Mouse (Mus musculus): ENCODE results near the gene Gldc. TPM values are rescaled to one million over a fixed set of nuclear protein-coding genes. Genes with fewer than 3 reads are reported as not detected.
A peak's percentile ranks its signal among the peaks of the same experiment; 100 is the strongest.

The Gldc gene
- total RNA-seq, 2 experiments from 2014 or later = 36.3 to 40.0 TPM

DNA sequence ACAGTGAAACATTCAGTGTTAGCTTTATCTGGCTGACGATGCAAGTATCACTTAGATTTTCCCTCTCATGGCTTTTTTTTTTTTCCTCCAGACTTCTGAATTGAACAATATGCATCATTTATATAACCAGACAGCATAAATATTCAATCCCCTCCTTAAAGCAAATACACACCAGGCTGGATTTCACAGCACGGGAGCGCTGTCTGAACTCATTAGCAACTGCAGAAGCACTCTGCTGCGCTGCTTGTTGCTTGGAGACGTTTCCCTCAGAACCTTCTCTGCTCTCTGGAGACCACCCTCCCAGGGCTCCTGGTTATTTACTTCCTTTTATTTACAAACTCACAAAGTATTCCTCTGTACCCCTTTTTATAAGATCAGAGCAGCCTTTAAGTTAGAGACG is 66.1 kb downstream of the Gldc start:
- DNase-seq (ENCODE audit: low spot score in 2 of 2) = no peak

DNA sequence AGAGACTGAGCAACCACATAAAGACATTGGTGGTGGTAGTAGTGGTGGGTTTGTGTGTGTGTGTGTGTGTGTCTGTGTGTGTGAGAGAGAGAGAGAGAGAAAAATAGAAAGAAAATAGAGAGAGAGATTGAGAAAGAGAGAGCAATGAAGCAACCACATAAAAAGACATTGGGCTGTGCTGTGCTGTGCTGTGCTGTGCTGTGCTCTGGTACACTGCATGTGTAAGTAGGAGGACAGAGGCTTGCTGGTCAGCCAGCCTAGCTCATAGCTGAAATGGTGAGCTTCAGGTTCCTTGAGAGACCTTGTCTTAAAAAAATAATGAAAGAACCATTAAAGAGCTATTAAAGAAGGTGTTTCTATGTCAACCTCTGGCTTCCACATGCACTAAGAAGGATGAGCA is 66.6 kb downstream of the Gldc start:
- DNase-seq (ENCODE audit: low spot score in 2 of 2) = no peak

DNA sequence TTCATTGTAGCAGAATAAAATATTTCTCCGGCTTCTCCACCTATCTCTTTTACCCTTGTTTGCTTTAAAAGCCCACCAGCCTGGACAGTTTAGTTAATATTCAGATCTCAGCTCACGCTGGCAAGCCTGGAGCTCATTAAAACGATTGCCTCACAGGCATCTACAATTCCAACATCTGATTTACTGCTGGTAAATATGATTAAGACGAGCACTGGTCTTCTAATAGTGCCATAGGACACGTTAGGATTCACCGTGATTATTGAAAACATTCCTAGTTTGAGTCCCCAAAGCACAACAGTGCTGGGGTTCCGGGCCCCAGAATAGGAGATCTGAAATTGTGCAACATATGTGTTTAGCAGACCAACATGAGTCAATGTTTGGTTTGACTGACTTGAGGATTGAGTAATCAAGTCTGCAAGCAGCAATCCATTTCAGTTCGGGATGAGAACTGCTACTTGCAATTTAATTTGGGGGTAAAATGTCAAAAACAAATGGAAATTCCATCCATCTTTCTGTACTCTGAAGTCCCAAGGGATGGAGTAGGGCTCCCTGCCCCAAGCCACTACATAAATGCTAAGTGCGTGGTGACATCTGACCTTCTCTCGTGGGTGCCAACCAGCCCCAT is 67.9 kb downstream of the Gldc start:
- DNase-seq (ENCODE audit: low spot score in 2 of 2) = peak in 1 of 2 experiments; percentile 45

GRCm38 (mm10) chr19:30105045-30105842 is 70.0 kb downstream of the Gldc start:
- DNase-seq (ENCODE audit: low spot score in 2 of 2) = no peak

DNA sequence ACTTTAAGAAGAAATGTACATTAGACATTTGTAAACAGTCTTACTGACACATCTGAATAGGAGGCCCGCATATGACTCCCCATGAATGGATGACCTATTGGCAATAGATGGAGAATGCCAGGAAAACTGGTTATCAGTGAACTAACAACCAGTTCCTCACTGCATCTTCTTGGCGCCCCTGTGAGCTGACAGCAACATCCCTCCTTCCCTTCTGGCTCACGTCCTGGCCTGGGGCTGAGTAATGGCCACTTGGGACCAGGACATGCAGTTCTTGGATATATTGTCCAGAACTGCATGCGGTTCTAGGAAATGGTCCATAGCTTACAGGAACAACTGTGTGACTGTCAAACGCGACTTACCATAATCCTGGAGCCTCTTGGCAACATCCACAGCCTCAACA is 72.6 kb downstream of the Gldc start:
- no peak for DNase-seq (ENCODE audit: low spot score in 2 of 2)

DNA sequence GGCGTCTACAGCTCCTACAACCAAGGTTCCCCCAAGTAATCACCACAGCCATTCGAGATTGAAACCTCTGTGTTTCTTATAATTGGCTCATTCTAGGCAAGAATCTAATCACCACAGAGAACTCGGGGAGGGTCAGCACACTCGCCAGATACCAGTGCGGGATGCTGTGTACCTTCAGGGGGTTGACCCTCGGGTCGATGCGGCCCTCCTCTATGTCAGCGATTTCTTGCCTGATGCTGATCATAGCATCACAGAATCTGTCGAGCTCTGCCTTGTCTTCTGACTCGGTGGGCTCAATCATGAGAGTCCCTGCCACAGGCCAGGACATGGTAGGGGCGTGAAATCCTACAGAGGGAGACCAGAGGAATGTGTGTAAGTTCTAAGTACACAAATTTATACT is 74.7 kb downstream of the Gldc start:
- DNase-seq (ENCODE audit: low spot score in 2 of 2) = no peak

- DNase-seq (ENCODE audit: low spot score in 2 of 2) = no peak
Observed at GRCm38 (mm10) chr19:30097039-30097438, 78.2 kb downstream of the Gldc start.

- DNase-seq (ENCODE audit: low spot score in 2 of 2) = no peak
Observed at GRCm38 (mm10) chr19:30096186-30096585, 79.0 kb downstream of the Gldc start.

DNA sequence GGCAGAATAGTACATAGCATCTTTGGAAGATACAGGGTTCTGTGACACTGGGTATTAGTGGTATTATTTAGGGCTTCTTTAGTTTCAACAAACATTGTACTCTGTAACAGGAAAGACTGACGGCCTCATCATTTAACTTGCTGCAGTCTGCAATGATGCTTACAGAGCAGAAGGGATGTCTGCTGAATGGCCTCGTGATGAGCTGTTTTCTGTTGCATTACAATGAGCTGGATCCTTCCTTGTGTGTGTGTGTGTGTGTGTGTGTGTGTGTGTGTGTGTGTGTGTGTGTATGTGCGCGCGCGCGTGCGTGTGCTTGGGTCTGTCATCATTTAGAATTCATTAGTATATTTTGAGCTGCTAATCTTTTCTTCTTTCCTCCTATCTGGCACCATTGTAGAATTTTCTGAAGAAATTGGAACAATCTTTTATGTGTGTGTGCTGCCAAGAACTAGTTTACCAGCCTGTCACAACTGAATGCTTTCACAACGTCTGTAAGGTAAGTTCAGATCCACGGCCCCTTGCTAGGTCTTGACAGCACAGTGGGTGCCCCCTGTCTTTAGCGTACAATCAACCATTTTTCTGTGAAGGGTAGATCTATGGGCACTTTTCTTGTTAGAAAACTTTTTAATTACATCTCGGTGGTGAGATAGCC is 83.5 kb downstream of the Gldc start:
- peak in 1 of 2 experiments; percentile 42 for DNase-seq (ENCODE audit: low spot score in 2 of 2)

GRCm38 (mm10) chr19:30090163-30090562 is 85.1 kb downstream of the Gldc start:
- DNase-seq (ENCODE audit: low spot score in 2 of 2) = no peak

GRCm38 (mm10) chr19:30065797-30066196 is 109.4 kb downstream of the Gldc start:
- peak in 1 of 2 experiments; percentile 21 for DNase-seq (ENCODE audit: low spot score in 2 of 2)

GRCm38 (mm10) chr19:30054218-30054617 is 121.0 kb downstream of the Gldc start:
- no peak for DNase-seq (ENCODE audit: low spot score in 2 of 2)

- DNase-seq (ENCODE audit: low spot score in 2 of 2) = no peak
Observed at GRCm38 (mm10) chr19:30051479-30051878, 123.8 kb downstream of the Gldc start.

DNA sequence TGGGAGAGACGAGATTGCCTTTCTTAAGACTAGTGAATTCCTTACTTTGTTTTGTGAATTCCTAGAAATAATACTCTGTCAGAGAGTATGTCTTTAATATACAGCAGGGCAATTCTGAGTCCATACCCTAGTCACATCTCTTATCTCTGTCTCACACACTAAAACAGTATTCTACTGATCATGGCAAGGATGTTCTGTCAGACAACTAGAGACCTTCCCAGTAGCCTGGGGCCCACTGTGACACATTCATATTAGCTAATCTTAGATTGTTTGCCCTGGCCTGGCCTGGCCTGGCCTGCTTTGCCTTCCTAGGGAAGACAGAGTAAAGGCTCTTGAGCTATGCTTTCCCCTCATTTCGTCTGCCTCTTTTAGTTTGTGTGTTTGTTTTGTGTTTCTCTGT is 124.6 kb downstream of the Gldc start:
- no peak for DNase-seq (ENCODE audit: low spot score in 2 of 2)

Other genes starting within 250 kb of the Gldc start
- gene Trpd52l3, start 171.6 kb downstream of the Gldc start, total RNA-seq (2021) = not detected
- 10 to 100 TPM; 64.6 to 66.3 TPM for gene Uhrf2, start 144.9 kb downstream of the Gldc start, total RNA-seq (2021)
- gene Mbl2, start 57.5 kb upstream of the Gldc start, total RNA-seq (2021) = not detected

All from layer of hippocampus, adult 18-20 months (tissue).